Mouse (Mus musculus): ENCODE measurements around the gene Ezr. TPM values are rescaled to one million over a fixed set of nuclear protein-coding genes. Genes with fewer than 3 reads are reported as not detected.

Ezr gene
- polyA plus RNA-seq (2012; rRNA removed), result 63.0 and 73.5 TPM in 2 replicates

GRCm38 (mm10) chr17:6782611-6783005 is at the start of gene Ezr:
TSS of gene Ezr (minus strand) at chr17:6782784.
- under 1% methylated on average over 52 of the region's 52 CpGs for WGBS
- no peaks in the 10 kb centered on the region for H3K27me3 ChIP-seq (ENCODE audit: control insufficient read depth, insufficient read depth, low read length)
- H3K27ac ChIP-seq (ENCODE audit: insufficient read depth, low read length), result peak within 1 kb of the TSS; percentile 98
- peak within 1 kb of the TSS; percentile 95 for H3K4me3 ChIP-seq (ENCODE audit: extremely low read depth, insufficient read depth, insufficient read length)
- DNase-seq (ENCODE audit: low read depth in 1 of 2, low spot score in 2 of 2), result peak; percentile 83 to 89
- H3K4me1 ChIP-seq (ENCODE audit: control insufficient read depth, insufficient read depth, insufficient read length), result peaks cover 13% of the 10 kb centered on the region; the same call in 1 of the 2 replicates
- H3K36me3 ChIP-seq (ENCODE audit: control insufficient read depth, insufficient read depth, low read length), result no peaks in the 10 kb centered on the region
- TF ChIP-seq POLR2A (IDR thresholded peaks at IDR 0.05; ENCODE audit: low read depth, low read length) (peak; percentile 99), CTCF (IDR thresholded peaks at IDR 0.05; ENCODE audit: extremely low read depth, insufficient read depth, insufficient read length, insufficient replicate concordance) (no peak)

DNA sequence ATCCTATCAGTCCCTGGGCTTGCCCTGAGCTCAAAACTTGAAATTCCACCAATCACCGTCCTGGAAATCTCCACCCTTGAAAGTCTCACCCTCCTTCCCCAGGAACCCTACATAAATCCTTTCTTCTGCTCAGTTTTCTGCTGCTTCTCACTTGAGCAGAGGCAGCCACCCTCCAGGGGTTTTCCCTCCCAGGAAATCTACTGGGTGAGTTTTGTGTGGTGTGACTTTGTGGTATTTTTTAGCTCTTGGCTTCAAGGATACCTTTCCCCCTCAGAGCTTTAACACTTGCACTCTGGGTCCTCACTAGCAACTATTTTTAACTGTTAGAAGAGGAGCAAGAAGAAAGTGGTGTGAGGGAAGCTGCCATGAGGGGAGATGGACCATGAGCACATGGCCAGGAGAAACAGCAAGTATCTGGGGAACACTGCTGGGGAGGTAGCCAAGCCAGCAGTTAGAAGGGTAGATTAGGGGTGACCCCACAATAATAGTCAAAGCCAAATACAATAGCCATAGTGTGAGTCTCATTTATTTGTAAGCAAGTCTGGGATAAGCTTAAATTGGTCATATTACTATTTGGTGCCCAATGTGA is 47.5 kb upstream of the Ezr start:
- TF ChIP-seq POLR2A (IDR thresholded peaks at IDR 0.05; ENCODE audit: low read depth, low read length) (no peak), CTCF (IDR thresholded peaks at IDR 0.05; ENCODE audit: extremely low read depth, insufficient read depth, insufficient read length, insufficient replicate concordance) (no peak)
- WGBS, result 64% methylated on average over 1 of the region's 1 CpGs
- Histone ChIP-seq H3K27ac (ENCODE audit: insufficient read depth, low read length) (no peak overlapping the region), H3K4me3 (ENCODE audit: extremely low read depth, insufficient read depth, insufficient read length) (no peak overlapping the region), H3K27me3 (ENCODE audit: control insufficient read depth, insufficient read depth, low read length) (no peaks in the 10 kb centered on the region), H3K4me1 (ENCODE audit: control insufficient read depth, insufficient read depth, insufficient read length) (peaks cover 11% of the 10 kb centered on the region; the same call in 1 of the 2 replicates), H3K36me3 (ENCODE audit: control insufficient read depth, insufficient read depth, low read length) (no peaks in the 10 kb centered on the region)
- no peak for DNase-seq (ENCODE audit: low read depth in 1 of 2, low spot score in 2 of 2)

DNA sequence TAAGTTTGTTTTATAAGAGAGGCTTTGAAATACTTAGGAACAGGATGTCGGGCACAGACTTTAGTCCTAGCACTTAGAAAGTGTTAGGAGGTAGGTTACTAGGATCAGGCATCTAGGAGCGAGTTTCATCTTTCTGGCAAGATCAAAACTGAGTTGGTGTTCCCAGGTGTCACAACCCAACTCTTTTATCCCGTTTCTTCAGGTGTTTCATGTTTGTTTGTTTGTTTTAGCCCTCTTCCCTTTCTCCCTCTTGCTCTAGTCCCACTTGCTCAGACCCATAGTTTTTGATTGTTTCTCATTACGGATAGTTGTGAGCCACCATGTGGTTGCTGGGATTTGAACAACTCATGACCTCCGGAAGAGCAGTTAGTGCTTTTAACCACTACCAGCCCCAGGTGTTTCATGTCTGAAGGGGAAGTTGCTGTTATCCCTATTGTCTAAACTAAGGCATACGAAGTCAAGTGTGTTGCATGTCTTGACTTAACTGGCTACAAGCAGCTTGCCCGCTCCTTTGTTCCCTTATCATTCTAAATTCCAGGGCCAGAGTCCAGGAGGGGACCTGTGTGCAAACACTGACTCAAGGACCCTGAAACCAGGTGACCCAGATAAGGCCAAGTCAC is 46.1 kb upstream of the Ezr start:
- Histone ChIP-seq H3K4me1 (ENCODE audit: control insufficient read depth, insufficient read depth, insufficient read length) (peaks cover 11% of the 10 kb centered on the region; the same call in 1 of the 2 replicates), H3K27ac (ENCODE audit: insufficient read depth, low read length) (peak overlapping the region; percentile 98), H3K36me3 (ENCODE audit: control insufficient read depth, insufficient read depth, low read length) (no peaks in the 10 kb centered on the region), H3K4me3 (ENCODE audit: extremely low read depth, insufficient read depth, insufficient read length) (peak overlapping the region; percentile 63), H3K27me3 (ENCODE audit: control insufficient read depth, insufficient read depth, low read length) (no peaks in the 10 kb centered on the region)
- WGBS, result 29% methylated on average over 7 of the region's 7 CpGs
- TF ChIP-seq POLR2A (IDR thresholded peaks at IDR 0.05; ENCODE audit: low read depth, low read length) (no peak), CTCF (IDR thresholded peaks at IDR 0.05; ENCODE audit: extremely low read depth, insufficient read depth, insufficient read length, insufficient replicate concordance) (no peak)
- peak in 1 of 2 experiments; percentile 65 for DNase-seq (ENCODE audit: low read depth in 1 of 2, low spot score in 2 of 2)

GRCm38 (mm10) chr17:6827740-6828461 is 45.3 kb upstream of the Ezr start:
- Histone ChIP-seq H3K27ac (ENCODE audit: insufficient read depth, low read length) (peak overlapping the region; percentile 98), H3K4me1 (ENCODE audit: control insufficient read depth, insufficient read depth, insufficient read length) (peaks cover 11% of the 10 kb centered on the region; the same call in 1 of the 2 replicates), H3K4me3 (ENCODE audit: extremely low read depth, insufficient read depth, insufficient read length) (peak overlapping the region; percentile 63), H3K27me3 (ENCODE audit: control insufficient read depth, insufficient read depth, low read length) (no peaks in the 10 kb centered on the region), H3K36me3 (ENCODE audit: control insufficient read depth, insufficient read depth, low read length) (no peaks in the 10 kb centered on the region)
- TF ChIP-seq POLR2A (IDR thresholded peaks at IDR 0.05; ENCODE audit: low read depth, low read length), result peak; percentile 78
- TF ChIP-seq CTCF (IDR thresholded peaks at IDR 0.05; ENCODE audit: extremely low read depth, insufficient read depth, insufficient read length, insufficient replicate concordance), result no peak
- WGBS, result under 1% methylated on average over 64 of the region's 64 CpGs
- peak; percentile 99 for DNase-seq (ENCODE audit: low read depth in 1 of 2, low spot score in 2 of 2)

GRCm38 (mm10) chr17:6827159-6827733 is 44.7 kb upstream of the Ezr start:
- peak overlapping the region; percentile 63 for H3K4me3 ChIP-seq (ENCODE audit: extremely low read depth, insufficient read depth, insufficient read length)
- no peak for TF ChIP-seq CTCF (IDR thresholded peaks at IDR 0.05; ENCODE audit: extremely low read depth, insufficient read depth, insufficient read length, insufficient replicate concordance)
- no peak for TF ChIP-seq POLR2A (IDR thresholded peaks at IDR 0.05; ENCODE audit: low read depth, low read length)
- 4% methylated on average over 10 of the region's 10 CpGs for WGBS
- no peaks in the 10 kb centered on the region for H3K27me3 ChIP-seq (ENCODE audit: control insufficient read depth, insufficient read depth, low read length)
- peak overlapping the region; percentile 98 for H3K27ac ChIP-seq (ENCODE audit: insufficient read depth, low read length)
- H3K4me1 ChIP-seq (ENCODE audit: control insufficient read depth, insufficient read depth, insufficient read length), result peaks cover 11% of the 10 kb centered on the region; the same call in 1 of the 2 replicates
- no peaks in the 10 kb centered on the region for H3K36me3 ChIP-seq (ENCODE audit: control insufficient read depth, insufficient read depth, low read length)
- DNase-seq (ENCODE audit: low read depth in 1 of 2, low spot score in 2 of 2), result no peak

- DNase-seq (ENCODE audit: low read depth in 1 of 2, low spot score in 2 of 2), result no peak
- no peaks in the 10 kb centered on the region for H3K36me3 ChIP-seq (ENCODE audit: control insufficient read depth, insufficient read depth, low read length)
- peaks cover 29% of the 10 kb centered on the region for H3K4me1 ChIP-seq (ENCODE audit: control insufficient read depth, insufficient read depth, insufficient read length)
- WGBS, result 71% methylated on average over 5 of the region's 5 CpGs
- TF ChIP-seq CTCF (IDR thresholded peaks at IDR 0.05; ENCODE audit: extremely low read depth, insufficient read depth, insufficient read length, insufficient replicate concordance), result no peak
- TF ChIP-seq POLR2A (IDR thresholded peaks at IDR 0.05; ENCODE audit: low read depth, low read length), result no peak
- H3K4me3 ChIP-seq (ENCODE audit: extremely low read depth, insufficient read depth, insufficient read length), result peak overlapping the region; percentile 48; the same call in 1 of the 2 replicates
- H3K27me3 ChIP-seq (ENCODE audit: control insufficient read depth, insufficient read depth, low read length), result no peaks in the 10 kb centered on the region
- H3K27ac ChIP-seq (ENCODE audit: insufficient read depth, low read length), result peak overlapping the region; percentile 95
Measured at GRCm38 (mm10) chr17:6816796-6817195, 34.2 kb upstream of the Ezr start.
